Mouse (Mus musculus): Measurements from ENCODE around the gene Tm7sf2.

- TF ChIP-seq CTCF (IDR thresholded peaks at IDR 0.05; ENCODE audit: low read depth) = no peak
- TF ChIP-seq EP300 (IDR thresholded peaks at IDR 0.05; ENCODE audit: low read depth) = no peak
Observed at GRCm38 (mm10) chr19:6029426-6029825, 38.7 kb downstream of the Tm7sf2 start.

Data from liver, embryonic 14.5 days (tissue).